Mouse (Mus musculus) neural tube, postnatal 0 days (tissue): ENCODE data around the gene Pomt1. TPM values are rescaled to one million over a fixed set of nuclear protein-coding genes. Genes with fewer than 3 reads are reported as not detected.

Experiments
- polyA plus RNA-seq: library from polyadenylated mRNA; unstranded; fragments of >200 nt; fragmentation: Nextera tagmentation; extraction: Ambion mirVana; gene quantifications from 2 replicates; pipeline ENCODE4 v1.2.1, GENCODE M21; 2015

The Pomt1 gene
- polyA plus RNA-seq = 20.3 and 22.4 TPM in 2 replicates

GRCm38 (mm10) chr2:32235886-32236759 is at the start of gene Pomt1:
Gene Pomt1, plus strand, starts transcription at chr2:32236590.

GRCm38 (mm10) chr2:32259657-32260417 is 23.4 kb downstream of the Pomt1 start, which contains the start of gene Uck1:
Gene Uck1, minus strand, starts transcription at chr2:32260159.

DNA sequence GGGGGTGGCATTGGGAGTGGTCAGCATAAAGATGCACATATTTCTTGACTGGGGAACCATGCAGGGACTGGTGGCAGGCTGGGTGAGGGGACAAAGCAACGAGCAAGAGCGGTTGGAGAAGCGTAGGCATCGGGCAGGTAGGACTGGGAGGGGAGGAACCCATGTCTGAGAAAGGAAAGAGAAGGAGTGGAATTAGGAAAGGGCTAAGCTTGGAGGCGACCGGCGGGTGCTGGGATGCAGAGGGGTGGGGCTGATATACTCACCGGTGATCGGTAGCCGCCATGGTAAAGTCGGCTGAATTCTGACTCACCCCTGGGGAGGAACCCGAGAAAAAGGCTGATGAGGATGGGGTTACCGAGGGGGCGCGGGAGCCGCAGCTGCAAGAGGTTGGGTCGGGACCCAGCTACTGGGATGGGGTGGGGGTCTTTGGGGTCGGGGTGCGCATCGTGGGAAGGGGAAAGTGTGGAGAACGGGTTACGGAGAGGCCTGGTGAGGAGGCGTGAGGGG is 51.0 kb downstream of the Pomt1 start, which contains the start of gene Golga2:
Gene Golga2, plus strand, starts transcription at position 51 of the 507 bp plus-strand sequence.

DNA sequence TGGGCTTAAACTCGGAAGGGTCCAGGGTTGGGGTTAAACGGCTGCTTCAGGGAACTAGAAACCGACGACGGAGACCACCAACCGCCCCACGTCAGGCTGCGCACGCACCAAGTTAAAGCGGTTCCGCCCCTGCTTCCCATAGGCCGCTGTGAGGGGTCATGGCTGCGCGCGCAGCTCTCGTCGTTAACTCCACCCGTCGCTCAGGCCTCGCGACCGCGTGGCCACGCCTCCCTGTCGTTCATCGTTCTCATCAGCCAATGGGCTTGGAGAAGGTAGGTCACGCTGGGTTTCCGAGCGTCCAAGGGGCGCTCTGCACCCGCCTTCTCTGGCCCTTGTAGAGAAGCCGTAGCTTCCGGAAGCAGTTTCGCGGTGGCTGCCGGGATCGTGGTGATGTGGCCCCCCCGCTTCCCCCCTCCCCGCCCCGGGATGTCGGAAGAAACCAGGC is 51.6 kb downstream of the Pomt1 start, which contains the start of gene Swi5:
Gene Swi5, minus strand, starts transcription at position 153 of the 445 bp plus-strand sequence.

Other genes with a start within 250 kb of the Pomt1 start
- 0.71 and 0.75 TPM in 2 replicates for gene Fam78a, start 151.7 kb upstream of the Pomt1 start, polyA plus RNA-seq
- gene Plpp7, start 141.1 kb upstream of the Pomt1 start, polyA plus RNA-seq = 31.2 TPM in 2 replicates
- 49.8 and 72.2 TPM in 2 replicates for gene Prrc2b, start 85.5 kb upstream of the Pomt1 start, polyA plus RNA-seq
- 89.7 and 106 TPM in 2 replicates for gene Uck1, start 23.6 kb downstream of the Pomt1 start, polyA plus RNA-seq
- 22.7 and 26.8 TPM in 2 replicates for gene Golga2, start 50.8 kb downstream of the Pomt1 start, polyA plus RNA-seq
- 488 and 494 TPM in 2 replicates for gene Swi5, start 51.5 kb downstream of the Pomt1 start, polyA plus RNA-seq
- 28.7 and 35.2 TPM in 2 replicates for gene Ciz1, start 115.7 kb downstream of the Pomt1 start, polyA plus RNA-seq
- 148 and 151 TPM in 2 replicates for gene Dnm1, start 116.7 kb downstream of the Pomt1 start, polyA plus RNA-seq
- 300 and 324 TPM in 2 replicates for gene 1110008P14Rik, start 145.3 kb downstream of the Pomt1 start, polyA plus RNA-seq
- gene Lcn2, start 151.7 kb downstream of the Pomt1 start, polyA plus RNA-seq = 1.2 and 2.4 TPM in 2 replicates
- gene Ptges2, start 159.3 kb downstream of the Pomt1 start, polyA plus RNA-seq = 65.6 and 72.8 TPM in 2 replicates
- 3.4 and 4.1 TPM in 2 replicates for gene Naif1, start 213.9 kb downstream of the Pomt1 start, polyA plus RNA-seq
- 45.4 and 50.9 TPM in 2 replicates for gene Slc25a25, start 214.9 kb downstream of the Pomt1 start, polyA plus RNA-seq